Mouse (Mus musculus) G1E (cell line): ENCODE measurements around the gene 1700020A23Rik. TPM values are rescaled to one million over a fixed set of nuclear protein-coding genes. Genes with fewer than 3 reads are reported as not detected.

Source experiments
- ATAC-seq: 2 replicates; pipeline ENCODE4 v1.8.0; 2016; ENCODE audit warnings: mild to moderate bottlenecking; ENCODE audit not compliant: insufficient number of reproducible peaks, poor library complexity, low FRiP score, severe bottlenecking; ENCODE audit errors: extremely low read depth
- DNase-seq: peaks from one replicate; pipeline ENCODE4 v3.0.0; 2012; ENCODE audit warnings: low spot score
- H3K27me3 ChIP-seq: 2 replicates; pipeline ENCODE4 v1.6.1; 2012; ENCODE audit warnings: mild to moderate bottlenecking, low read length, inconsistent platforms; ENCODE audit not compliant: insufficient read depth
- H3K36me3 ChIP-seq: replicated peaks from 2 replicates; pipeline ENCODE3; 2012; ENCODE audit warnings: mild to moderate bottlenecking, inconsistent platforms
- H3K4me1 ChIP-seq: 2 replicates; pipeline ENCODE4 v1.6.1; 2012; ENCODE audit warnings: low read depth, low read length, inconsistent platforms, mixed read lengths; ENCODE audit not compliant: insufficient read depth
- H3K4me3 ChIP-seq: 2 replicates; pipeline ENCODE4 v1.5.1; 2012; ENCODE audit warnings: low read depth, mild to moderate bottlenecking, inconsistent platforms, low read length, moderate library complexity, mixed read lengths
- H3K9me3 ChIP-seq: replicated peaks from 2 replicates; pipeline ENCODE4 v1.6.1; 2012; ENCODE audit warnings: inconsistent platforms
- CTCF ChIP-seq: IDR thresholded peaks from 2 replicates; pipeline ENCODE4 v1.5.1; 2012; ENCODE audit warnings: low read depth, low read length, inconsistent platforms, mixed read lengths
- GATA1 ChIP-seq: IDR thresholded peaks from 2 replicates; pipeline ENCODE4 v1.6.1; 2012; ENCODE audit warnings: borderline replicate concordance, low read length, inconsistent platforms, mixed read lengths
- GATA2 ChIP-seq: IDR thresholded peaks from 2 replicates; pipeline ENCODE4 v1.6.1; 2012; ENCODE audit warnings: low read depth, low read length, inconsistent platforms, borderline replicate concordance
- POLR2AphosphoS5 ChIP-seq: IDR thresholded peaks from 2 replicates; pipeline ENCODE4 v1.6.1; 2012; ENCODE audit warnings: low read depth, low read length, inconsistent platforms; ENCODE audit not compliant: insufficient replicate concordance
- TAL1 ChIP-seq: conservative IDR thresholded peaks from 2 replicates; pipeline ENCODE4 v1.6.1; 2012; ENCODE audit warnings: low read depth, low read length, inconsistent platforms, mixed read lengths
- polyA plus RNA-seq: library from polyadenylated mRNA; stranded (reverse); fragments of >175 nt; gene quantifications from 2 replicates; pipeline ENCODE4 v1.2.3, GENCODE M21; 2012
- total RNA-seq, 2 experiments: library from RNA; stranded (forward) in 1 of 2; stranded (reverse) in 1 of 2; fragments of 200-1000 nt in 1 of 2; fragments of >200 nt in 1 of 2; fragmentation: Nextera tagmentation in 1 of 2; gene quantifications; 2 replicates each; pipeline ENCODE4 v1.2.3; 2014 to 2017

1700020A23Rik gene
- total and polyA plus RNA-seq, 3 experiments: not detected

GRCm38 (mm10) chr2:130374951-130375350 lies 30.1 kb upstream of the 1700020A23Rik start:
- Histone ChIP-seq H3K27me3 (peaks cover 14% of the 10 kb centered on the region), H3K4me3 (no peak overlapping the region), H3K36me3 (no peaks in the 10 kb centered on the region), H3K9me3 (no peaks in the 10 kb centered on the region), H3K4me1 (peaks cover 10% of the 10 kb centered on the region; the same call in 1 of the 2 replicates)
- ATAC-seq: no peak
- TF ChIP-seq GATA1 (no peak), GATA2 (no peak), CTCF (no peak), POLR2AphosphoS5 (no peak), TAL1 (no peak)
- DNase-seq: no peak

- TF ChIP-seq TAL1 (no peak), GATA2 (no peak), POLR2AphosphoS5 (no peak), GATA1 (no peak), CTCF (no peak)
- no peaks in the 10 kb centered on the region for H3K4me1 ChIP-seq
- ATAC-seq (no peak), DNase-seq (no peak)
- H3K9me3 ChIP-seq: no peaks in the 10 kb centered on the region
- H3K27me3 ChIP-seq: peaks cover 14% of the 10 kb centered on the region
- no peak overlapping the region for H3K4me3 ChIP-seq
- H3K36me3 ChIP-seq: no peaks in the 10 kb centered on the region
These were observed 21.9 kb upstream of the 1700020A23Rik start for GRCm38 (mm10) chr2:130383205-130383604.

- H3K4me1 ChIP-seq: no peaks in the 10 kb centered on the region
- H3K4me3 ChIP-seq: no peak overlapping the region
- H3K9me3 ChIP-seq: no peaks in the 10 kb centered on the region
- H3K27me3 ChIP-seq: peaks cover 21% of the 10 kb centered on the region
- DNase-seq (no peak), ATAC-seq (no peak)
- H3K36me3 ChIP-seq: no peaks in the 10 kb centered on the region
- no peak for TF ChIP-seq CTCF
- TF ChIP-seq TAL1: no peak
- no peak for TF ChIP-seq POLR2AphosphoS5
- TF ChIP-seq GATA2: no peak
- no peak for TF ChIP-seq GATA1
These were observed 21.2 kb upstream of the 1700020A23Rik start for GRCm38 (mm10) chr2:130383895-130384294.

- ATAC-seq: no peak
These were observed 18.8 kb upstream of the 1700020A23Rik start for GRCm38 (mm10) chr2:130386212-130386611.

GRCm38 (mm10) chr2:130388796-130389195 lies 16.3 kb upstream of the 1700020A23Rik start:
- H3K36me3 ChIP-seq: no peaks in the 10 kb centered on the region
- no peak for TF ChIP-seq TAL1
- no peak for TF ChIP-seq POLR2AphosphoS5
- TF ChIP-seq GATA1: no peak
- no peak for TF ChIP-seq GATA2
- TF ChIP-seq CTCF: no peak
- no peaks in the 10 kb centered on the region for H3K9me3 ChIP-seq
- ATAC-seq: no peak
- H3K27me3 ChIP-seq: peaks cover 51% of the 10 kb centered on the region
- H3K4me1 ChIP-seq: no peaks in the 10 kb centered on the region
- DNase-seq: no peak
- H3K4me3 ChIP-seq: no peak overlapping the region

More at GRCm38 (mm10) chr2:130386212-130386611, 18.8 kb upstream of the 1700020A23Rik start:
- Histone ChIP-seq H3K27me3 (peaks cover 32% of the 10 kb centered on the region), H3K4me1 (no peaks in the 10 kb centered on the region), H3K36me3 (no peaks in the 10 kb centered on the region), H3K9me3 (no peaks in the 10 kb centered on the region), H3K4me3 (no peak overlapping the region)
- no peak for DNase-seq
- TF ChIP-seq GATA1: no peak
- TF ChIP-seq CTCF: no peak
- TF ChIP-seq POLR2AphosphoS5: no peak
- TF ChIP-seq GATA2: no peak
- TF ChIP-seq TAL1: no peak

GRCm38 (mm10) chr2:130390993-130391625 lies 13.9 kb upstream of the 1700020A23Rik start:
- Histone ChIP-seq H3K4me1 (no peaks in the 10 kb centered on the region), H3K9me3 (no peaks in the 10 kb centered on the region), H3K4me3 (no peak overlapping the region), H3K27me3 (peaks cover 61% of the 10 kb centered on the region), H3K36me3 (no peaks in the 10 kb centered on the region)
- TF ChIP-seq GATA1 (no peak), CTCF (no peak), POLR2AphosphoS5 (no peak), GATA2 (no peak), TAL1 (no peak)
- ATAC-seq (no peak), DNase-seq (no peak)
